In the genomic region with DNA sequence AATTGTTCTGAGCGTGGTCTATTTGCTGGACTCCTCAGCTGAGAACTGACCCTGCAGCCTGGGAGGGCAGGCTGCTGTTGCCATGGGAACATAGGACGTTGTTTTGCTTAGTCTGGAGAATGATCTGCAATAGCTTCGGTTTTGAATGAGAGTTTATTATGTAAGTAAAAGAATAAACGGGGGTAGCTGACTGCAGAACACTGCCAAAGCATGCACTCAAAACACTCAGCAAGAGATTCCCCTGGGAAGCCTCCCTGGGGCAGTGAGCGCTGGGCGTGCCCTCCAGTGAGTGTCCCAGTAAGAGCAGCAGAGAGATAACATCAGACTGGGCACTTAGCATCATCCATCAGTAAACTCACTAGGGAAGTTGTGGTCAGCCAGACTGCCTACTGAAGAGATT, we compare ENCODE assay signal across 9 mouse cellular contexts.
A peak's percentile ranks its signal among the peaks of the same experiment; 100 is the strongest.
DNase-seq lines count a peak whose midpoint lies in the region; ATAC-seq lines count a peak whose summit lies in the region.
"Had no signal": no experiment of that assay in that cellular context is flagged by ENCODE, and none has a peak within 500 bp of the region (broad histone marks: within the 10 kb centered on the region; RNA-seq: fewer than 3 reads in every experiment).

No protein-coding gene starts in this region.

- H3K9ac ChIP-seq in heart, embryonic 11.5 days (ENCODE audit: low read depth, low read length) = no peak overlapping the region
- H3K9ac ChIP-seq in neural tube, embryonic 15.5 days (replicated peaks) = no peak overlapping the region
- H3K9ac ChIP-seq: liver, embryonic 15.5 days had no signal

- no peak overlapping the region for H3K4me3 ChIP-seq in heart, embryonic 11.5 days (ENCODE audit: low read depth, low read length)
- no peak overlapping the region for H3K4me3 ChIP-seq in neural tube, embryonic 15.5 days (replicated peaks)
- H3K4me3 ChIP-seq: liver, embryonic 15.5 days had no signal

- peak; percentile 47 for ATAC-seq in frontal cortex, adult (ENCODE audit: low TSS enrichment)
- ATAC-seq in heart, embryonic 11.5 days (replicated peaks; ENCODE audit: insufficient number of reproducible peaks, low FRiP score, low TSS enrichment) = no peak
- ATAC-seq in neural tube, embryonic 15.5 days (ENCODE audit: low FRiP score) = peak; percentile 29; the same call in 1 of the 2 replicates

- WGBS in heart, embryonic 11.5 days (ENCODE audit: insufficient replicate concordance) = 13% methylated on average over 6 of the region's 6 CpGs
- 5% methylated on average over 6 of the region's 6 CpGs for WGBS in neural tube, embryonic 15.5 days

- no peaks in the 10 kb centered on the region for H3K36me3 ChIP-seq in heart, embryonic 11.5 days (ENCODE audit: control insufficient read depth, insufficient read depth, low read length)
- no peaks in the 10 kb centered on the region for H3K36me3 ChIP-seq in neural tube, embryonic 15.5 days
- H3K36me3 ChIP-seq: liver, embryonic 15.5 days had no signal

- DNase-seq in frontal cortex, adult 2 months (ENCODE audit: extremely low spot score in 1 of 2, low spot score in 1 of 2) = no peak
- peak; percentile 94 for DNase-seq in NIH3T3 (ENCODE audit: low read depth)
- DNase-seq in kidney, postnatal 36 days = peak; percentile 42 to 56
- DNase-seq in urinary bladder, adult 2 months (ENCODE audit: low spot score) = no peak
- no peak for DNase-seq in thymus, adult 18-20 months

- 0 out of 2 replicates have a peak overlapping the region, but pooled peaks have one; percentile 22 for H3K27ac ChIP-seq in heart, embryonic 11.5 days (ENCODE audit: low read depth, low read length)
- peak overlapping the region; percentile 1; the same call in 1 of the 2 replicates for H3K27ac ChIP-seq in neural tube, embryonic 15.5 days (replicated peaks)
- H3K27ac ChIP-seq: liver, embryonic 15.5 days had no signal

- H3K27me3 ChIP-seq in heart, embryonic 11.5 days (ENCODE audit: control insufficient read depth, insufficient read depth, low read length) = no peaks in the 10 kb centered on the region
- no peaks in the 10 kb centered on the region for H3K27me3 ChIP-seq in neural tube, embryonic 15.5 days (replicated peaks)
- H3K27me3 ChIP-seq: liver, embryonic 15.5 days had no signal

- peaks cover 9% of the 10 kb centered on the region for H3K4me1 ChIP-seq in heart, embryonic 11.5 days (ENCODE audit: control insufficient read depth, insufficient read depth, low read length)
- peaks cover 17% of the 10 kb centered on the region for H3K4me1 ChIP-seq in neural tube, embryonic 15.5 days

- H3K9me3 ChIP-seq in heart, embryonic 11.5 days (replicated peaks; ENCODE audit: control insufficient read depth, low read length) = no peaks in the 10 kb centered on the region
- H3K9me3 ChIP-seq in neural tube, embryonic 15.5 days (replicated peaks) = no peaks in the 10 kb centered on the region
- H3K9me3 ChIP-seq: liver, embryonic 15.5 days had no signal

- peak overlapping the region; percentile 24 for H3K4me2 ChIP-seq in heart, embryonic 11.5 days
- peak overlapping the region; percentile 28 for H3K4me2 ChIP-seq in neural tube, embryonic 15.5 days
- H3K4me2 ChIP-seq: liver, embryonic 15.5 days had no signal

Comparison
In these comparisons a context has a peak if more than half of its experiments do, and no peak if none do; other contexts are left out.
1. DNase-seq: peak in NIH3T3 (single experiment) and kidney, postnatal 36 days (2 of 2); none in frontal cortex, adult 2 months (0 of 2), urinary bladder, adult 2 months (single experiment) and thymus, adult 18-20 months (0 of 2).